ENCODE assay signal across 8 mouse cellular contexts in genomic region chr12:108001652-108002340, GRCm38 (mm10). TPM values are rescaled to one million over a fixed set of nuclear protein-coding genes. Genes with fewer than 3 reads are reported as not detected.
DNase-seq lines count a peak whose midpoint lies in the region; ATAC-seq lines count a peak whose summit lies in the region.

No protein-coding gene starts in this region.

- no peaks in the 10 kb centered on the region for H3K9me3 ChIP-seq in lung, embryonic 15.5 days
- H3K9me3 ChIP-seq in forebrain, embryonic 11.5 days (ENCODE audit: control insufficient read depth, low read length) = no peaks in the 10 kb centered on the region

- no peak overlapping the region for H3K9ac ChIP-seq in lung, embryonic 15.5 days
- H3K9ac ChIP-seq in forebrain, embryonic 11.5 days (ENCODE audit: low read length) = peak overlapping the region; percentile 98

- H3K27me3 ChIP-seq in lung, embryonic 15.5 days = peaks cover 78% of the 10 kb centered on the region
- peaks cover 2% of the 10 kb centered on the region; the same call in 1 of the 2 replicates for H3K27me3 ChIP-seq in forebrain, embryonic 11.5 days (ENCODE audit: control insufficient read depth, insufficient read depth, low read length)

- ATAC-seq in lung, embryonic 15.5 days (ENCODE audit: borderline replicate concordance, extremely low read depth, low FRiP score, low TSS enrichment) = no peak
- ATAC-seq in forebrain, embryonic 11.5 days (replicated peaks; ENCODE audit: low FRiP score) = no peak

- H3K4me1 ChIP-seq in lung, embryonic 15.5 days = peaks cover 28% of the 10 kb centered on the region
- H3K4me1 ChIP-seq in forebrain, embryonic 11.5 days (replicated peaks; ENCODE audit: control insufficient read depth, insufficient read depth, low read length) = peaks cover 26% of the 10 kb centered on the region

- H3K36me3 ChIP-seq in lung, embryonic 15.5 days = no peaks in the 10 kb centered on the region
- no peaks in the 10 kb centered on the region for H3K36me3 ChIP-seq in forebrain, embryonic 11.5 days (ENCODE audit: control insufficient read depth, insufficient read depth, low read length)

- 3% methylated on average over 37 of the region's 37 CpGs for WGBS in lung, embryonic 15.5 days
- WGBS in forebrain, embryonic 11.5 days = 1% methylated on average over 37 of the region's 37 CpGs

- no peak for DNase-seq in lung, postnatal 14 days
- peak; percentile 76 for DNase-seq in forebrain, embryonic 11.5 days (ENCODE audit: low spot score)
- DNase-seq in mesoderm, embryonic 11.5 days (ENCODE audit: low read depth, low spot score) = peak; percentile 56
- DNase-seq in thymus, postnatal 14 days = peak; percentile 82
- no peak for DNase-seq in left cerebral cortex, adult 18-20 months (ENCODE audit: low spot score in 2 of 2)
- DNase-seq in spleen, postnatal 36 days (ENCODE audit: low spot score in 2 of 2) = no peak
- DNase-seq in right cerebral cortex, postnatal 36 days (ENCODE audit: low spot score in 2 of 2) = no peak

- H3K4me2 ChIP-seq in lung, embryonic 15.5 days = peak overlapping the region; percentile 94
- H3K4me2 ChIP-seq in forebrain, embryonic 11.5 days (ENCODE audit: low read depth, low read length, severe bottlenecking) = peak overlapping the region; percentile 74

- no peak overlapping the region for H3K27ac ChIP-seq in lung, embryonic 15.5 days
- peak overlapping the region; percentile 48; the same call in 1 of the 2 replicates for H3K27ac ChIP-seq in forebrain, embryonic 11.5 days (ENCODE audit: low read depth, low read length)

- peak overlapping the region; percentile 69 for H3K4me3 ChIP-seq in lung, embryonic 15.5 days
- H3K4me3 ChIP-seq in forebrain, embryonic 11.5 days (ENCODE audit: low read depth, low read length) = peak overlapping the region; percentile 96

RNA-seq across cellular contexts. Expression of gene Bcl11b, which starts 1.6 kb away (rescaled TPM):
- polyA plus RNA-seq in lung, embryonic 15.5 days (2015; fragmentation: Nextera tagmentation; extraction: Ambion mirVana) = 3.4 and 5.2 TPM in 2 replicates
- polyA plus RNA-seq in forebrain, embryonic 11.5 days (2014; fragmentation: Nextera tagmentation; extraction: Ambion mirVana) = 19.4 and 24.2 TPM in 2 replicates
- total RNA-seq in left cerebral cortex, adult 18-20 months (2021) = 10 to 100 TPM; 60.4 to 75.6 TPM

Comparison
In these comparisons a context has a peak if more than half of its experiments do, and no peak if none do; other contexts are left out.
1. DNase-seq: peak in forebrain, embryonic 11.5 days (single experiment), mesoderm, embryonic 11.5 days (single experiment) and thymus, postnatal 14 days (single experiment); none in lung, postnatal 14 days (single experiment), left cerebral cortex, adult 18-20 months (0 of 2), spleen, postnatal 36 days (0 of 2) and right cerebral cortex, postnatal 36 days (0 of 2).